Mouse (Mus musculus) hindbrain, postnatal 0 days (tissue): Measurements from ENCODE around the gene Il1r1. TPM values are rescaled to one million over a fixed set of nuclear protein-coding genes. Genes with fewer than 3 reads are reported as not detected.

Source experiments
- ATAC-seq: fragments of 200-750 bp; cut with Nextera tagmentation; 2 replicates; pipeline ENCODE4 v1.8.0; 2017; ENCODE audit warnings: mild to moderate bottlenecking, moderate TSS enrichment, moderate library complexity
- DNase-seq: peaks from one replicate; pipeline ENCODE4 v3.0.0-alpha.2; 2015; ENCODE audit warnings: low spot score
- H3K27ac ChIP-seq: fragments of 300-500 bp; sonication (generic); 2 replicates; pipeline ENCODE4 v1.5.1; 2014; ENCODE audit warnings: mild to moderate bottlenecking
- H3K27me3 ChIP-seq: fragments of 300-500 bp; sonication (generic); 2 replicates; pipeline ENCODE4 v1.6.1; 2014; ENCODE audit warnings: low read length, mixed read lengths; ENCODE audit not compliant: insufficient read depth
- H3K36me3 ChIP-seq: fragments of 300-500 bp; sonication (generic); 2 replicates; pipeline ENCODE4 v1.6.1; 2014; ENCODE audit warnings: low read length, mixed read lengths; ENCODE audit not compliant: insufficient read depth
- H3K4me1 ChIP-seq: fragments of 300-500 bp; sonication (generic); 2 replicates; pipeline ENCODE4 v1.6.1; 2014; ENCODE audit warnings: antibody characterized with exemption, low read length, mixed read lengths; ENCODE audit not compliant: insufficient read depth
- H3K4me2 ChIP-seq: fragments of 300-500 bp; sonication (generic); 2 replicates; pipeline ENCODE4 v1.6.1; 2014; ENCODE audit warnings: low read depth, mild to moderate bottlenecking, low read length, moderate library complexity, mixed read lengths
- H3K4me3 ChIP-seq: fragments of 300-500 bp; sonication (generic); 2 replicates; pipeline ENCODE4 v1.5.1; 2014; ENCODE audit warnings: low read length
- H3K9ac ChIP-seq: fragments of 300-500 bp; sonication (generic); replicated peaks from 2 replicates; pipeline ENCODE4 v1.6.1; 2014; ENCODE audit warnings: mild to moderate bottlenecking, low read length, moderate library complexity, mixed read lengths
- H3K9me3 ChIP-seq: fragments of 300-500 bp; sonication (generic); 2 replicates; pipeline ENCODE4 v1.6.1; 2016; ENCODE audit warnings: low read length, mixed read lengths
- CTCF ChIP-seq: IDR thresholded peaks from 2 replicates; pipeline ENCODE4 v1.5.1; 2016; ENCODE audit warnings: antibody characterized with exemption, control low read depth, low read depth
- WGBS: fragments of 180-500 bp; shearing (Covaris S2); extraction: QIAGEN DNeasy Blood & Tissue Kit; methylation state at CpG from one replicate; pipeline ENCODE4 v1.1.7; 2014; 5-methylcytosine and 5-hydroxymethylcytosine counted together
- polyA plus RNA-seq: library from polyadenylated mRNA; unstranded; fragments of >200 nt; fragmentation: Nextera tagmentation; extraction: Ambion mirVana; gene quantifications from 2 replicates; pipeline ENCODE4 v1.2.1, GENCODE M21; 2015
- total RNA-seq: library from RNA; depleted of rRNA; stranded (reverse); fragments of >200 nt; gene quantifications from 2 replicates; pipeline ENCODE4 v1.2.3, GENCODE M21; 2014

Gene Il1r1
- total and polyA plus RNA-seq, 2 experiments from 2014 or later = 0.63 to 0.78 TPM

DNA sequence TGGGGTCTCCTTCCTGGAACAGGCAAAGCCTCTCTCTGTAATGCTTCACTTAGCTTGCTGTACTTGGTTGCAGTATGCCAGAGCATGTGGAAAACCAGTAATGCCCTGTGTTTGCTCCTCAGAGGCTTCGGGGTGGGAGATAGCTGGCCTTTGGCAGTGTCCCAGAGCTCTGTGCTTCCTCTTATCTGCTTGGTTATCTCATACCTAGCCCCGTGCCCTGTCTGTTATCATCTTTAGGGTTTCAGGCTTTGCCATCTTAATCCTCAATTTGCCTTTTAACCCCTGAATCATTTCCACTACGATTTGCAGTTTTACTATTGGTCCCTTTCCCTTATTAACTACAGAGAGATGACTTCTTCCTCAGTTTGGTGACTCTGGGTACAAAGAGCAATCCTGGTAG is 6.3 kb upstream of the Il1r1 start:
- no peak for TF ChIP-seq CTCF
- Histone ChIP-seq H3K36me3 (no peaks in the 10 kb centered on the region), H3K27ac (no peak overlapping the region), H3K4me3 (no peak overlapping the region), H3K4me1 (no peaks in the 10 kb centered on the region), H3K9me3 (no peaks in the 10 kb centered on the region), H3K27me3 (no peaks in the 10 kb centered on the region), H3K4me2 (no peak overlapping the region), H3K9ac (no peak overlapping the region)
- 93% methylated on average over 3 of the region's 3 CpGs for WGBS
- ATAC-seq (no peak), DNase-seq (no peak)

DNA sequence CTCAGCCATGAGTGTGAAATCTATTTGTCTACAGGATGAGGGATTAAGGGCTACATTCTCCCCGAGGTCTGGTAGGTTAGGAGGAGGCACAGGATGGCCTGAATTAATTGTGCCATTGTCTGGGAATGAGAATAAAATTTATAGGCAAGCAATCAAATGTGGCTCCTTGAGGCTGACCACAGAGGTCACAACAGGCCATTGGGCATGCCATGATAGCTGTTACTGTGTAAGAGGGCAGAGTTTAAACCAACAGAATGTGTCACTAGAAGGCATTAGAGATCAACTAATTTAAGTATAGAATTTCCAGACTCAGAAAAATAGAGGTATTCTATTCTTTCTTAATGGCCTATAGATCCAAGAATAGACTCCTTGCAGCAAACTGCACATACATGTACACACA is 4.3 kb upstream of the Il1r1 start:
- H3K4me3 ChIP-seq = no peak overlapping the region
- no peak for TF ChIP-seq CTCF
- H3K27ac ChIP-seq = no peak overlapping the region
- H3K27me3 ChIP-seq = no peaks in the 10 kb centered on the region
- no peaks in the 10 kb centered on the region for H3K4me1 ChIP-seq
- ATAC-seq = no peak
- H3K36me3 ChIP-seq = no peaks in the 10 kb centered on the region
- H3K4me2 ChIP-seq = no peak overlapping the region
- H3K9ac ChIP-seq = no peak overlapping the region
- no peak for DNase-seq
- no peaks in the 10 kb centered on the region for H3K9me3 ChIP-seq
- 76% methylated on average over 1 of the region's 1 CpGs for WGBS

DNA sequence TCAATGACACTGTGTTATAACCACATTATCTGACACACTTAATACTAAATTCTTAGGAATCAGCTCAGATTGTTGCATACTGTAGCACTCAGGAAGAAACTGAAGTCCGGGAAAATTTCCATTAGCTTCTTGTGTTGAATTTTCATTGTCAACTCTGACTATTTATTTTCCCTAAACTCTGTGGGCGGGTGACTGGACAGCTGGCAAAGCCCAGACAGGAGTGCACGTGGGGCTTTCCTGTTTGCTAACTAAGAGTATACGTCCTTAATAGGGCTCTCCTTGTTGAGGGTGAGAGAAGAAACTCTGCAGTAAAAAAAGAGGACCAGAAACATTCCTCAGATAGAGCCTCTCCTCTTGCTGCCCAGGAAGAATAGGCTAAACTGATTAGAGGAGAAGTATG is 3.0 kb upstream of the Il1r1 start:
- Histone ChIP-seq H3K27me3 (no peaks in the 10 kb centered on the region), H3K4me1 (no peaks in the 10 kb centered on the region), H3K9ac (no peak overlapping the region), H3K36me3 (no peaks in the 10 kb centered on the region), H3K4me2 (no peak overlapping the region), H3K9me3 (no peaks in the 10 kb centered on the region), H3K27ac (no peak overlapping the region), H3K4me3 (no peak overlapping the region)
- TF ChIP-seq CTCF = no peak
- WGBS = 76% methylated on average over 4 of the region's 4 CpGs
- DNase-seq = no peak
- no peak for ATAC-seq

DNA sequence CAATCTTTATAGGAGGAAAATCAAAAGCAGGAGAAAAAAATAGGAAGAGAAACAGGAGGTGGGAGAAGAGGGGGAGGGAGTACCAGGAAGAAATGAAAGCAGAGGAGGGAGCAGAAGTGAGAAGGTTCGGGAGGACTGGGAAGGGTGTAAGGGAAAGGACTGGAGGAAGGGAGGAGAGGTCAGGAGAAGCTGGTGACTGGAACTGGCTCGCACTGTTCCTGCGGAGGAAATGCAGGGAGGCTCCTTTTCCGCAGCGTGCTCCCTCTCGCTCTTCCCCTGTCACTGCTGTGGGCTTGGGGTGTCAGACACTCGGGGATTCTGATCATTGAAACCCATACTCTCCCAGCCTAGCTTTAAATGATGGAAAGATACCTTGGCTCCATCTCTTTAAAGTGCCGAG is 2.2 kb upstream of the Il1r1 start:
- Histone ChIP-seq H3K4me2 (no peak overlapping the region), H3K36me3 (no peaks in the 10 kb centered on the region), H3K4me3 (no peak overlapping the region), H3K9ac (no peak overlapping the region), H3K9me3 (no peaks in the 10 kb centered on the region), H3K27ac (no peak overlapping the region), H3K4me1 (no peaks in the 10 kb centered on the region), H3K27me3 (no peaks in the 10 kb centered on the region)
- no peak for ATAC-seq
- WGBS = 77% methylated on average over 8 of the region's 8 CpGs
- TF ChIP-seq CTCF = no peak
- no peak for DNase-seq

DNA sequence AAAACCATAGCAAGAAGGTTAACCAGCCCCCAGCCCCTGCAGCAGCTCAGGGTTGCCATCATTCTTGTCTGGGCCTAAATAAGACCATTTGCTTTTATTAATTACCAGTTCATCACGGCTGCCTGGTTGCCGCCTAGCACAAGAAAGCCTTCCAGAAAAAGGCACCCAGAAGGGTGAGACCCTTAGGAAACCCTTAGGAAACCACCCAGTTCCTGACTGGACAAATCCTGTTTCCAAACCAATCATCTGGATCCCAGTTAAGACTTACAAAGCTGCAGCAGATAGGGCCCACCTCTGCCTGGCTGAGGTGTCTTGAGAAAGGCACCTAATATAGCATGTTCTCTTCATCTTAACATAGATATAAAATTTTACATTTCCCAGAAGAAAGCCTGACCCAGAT is 1.3 kb upstream of the Il1r1 start:
- no peaks in the 10 kb centered on the region for H3K27me3 ChIP-seq
- 90% methylated on average over 2 of the region's 2 CpGs for WGBS
- no peak for TF ChIP-seq CTCF
- no peak for ATAC-seq
- H3K4me1 ChIP-seq = no peaks in the 10 kb centered on the region
- no peaks in the 10 kb centered on the region for H3K36me3 ChIP-seq
- DNase-seq = no peak
- no peaks in the 10 kb centered on the region for H3K9me3 ChIP-seq
- H3K4me2 ChIP-seq = no peak overlapping the region
- no peak overlapping the region for H3K9ac ChIP-seq
- no peak overlapping the region for H3K27ac ChIP-seq
- no peak overlapping the region for H3K4me3 ChIP-seq

DNA sequence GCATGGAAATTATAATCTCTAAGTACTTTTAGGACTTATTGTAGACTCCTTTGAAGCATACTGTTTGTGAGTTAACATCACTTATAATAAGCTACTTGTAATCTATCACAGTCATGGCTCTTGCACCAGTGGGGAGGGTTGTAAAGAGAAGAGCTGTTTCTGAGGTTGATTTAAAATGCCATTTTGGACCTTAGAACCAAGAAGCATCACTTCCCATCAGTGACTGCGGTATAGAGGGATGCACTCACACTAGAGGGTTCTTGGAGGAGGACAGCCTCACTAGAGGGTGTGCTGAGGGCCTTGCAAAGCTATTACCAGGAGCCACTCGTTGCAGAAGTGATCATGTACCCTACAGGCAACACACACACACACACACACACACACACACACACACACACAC is 700 bp downstream of the Il1r1 start:
- no peak overlapping the region for H3K9ac ChIP-seq
- ATAC-seq (no peak), DNase-seq (no peak)
- no peaks in the 10 kb centered on the region for H3K9me3 ChIP-seq
- H3K4me1 ChIP-seq = no peaks in the 10 kb centered on the region
- H3K27me3 ChIP-seq = no peaks in the 10 kb centered on the region
- no peaks in the 10 kb centered on the region for H3K36me3 ChIP-seq
- no peak overlapping the region for H3K4me3 ChIP-seq
- no peak overlapping the region for H3K4me2 ChIP-seq
- WGBS = 69% methylated on average over 2 of the region's 2 CpGs
- no peak overlapping the region for H3K27ac ChIP-seq
- TF ChIP-seq CTCF = no peak

DNA sequence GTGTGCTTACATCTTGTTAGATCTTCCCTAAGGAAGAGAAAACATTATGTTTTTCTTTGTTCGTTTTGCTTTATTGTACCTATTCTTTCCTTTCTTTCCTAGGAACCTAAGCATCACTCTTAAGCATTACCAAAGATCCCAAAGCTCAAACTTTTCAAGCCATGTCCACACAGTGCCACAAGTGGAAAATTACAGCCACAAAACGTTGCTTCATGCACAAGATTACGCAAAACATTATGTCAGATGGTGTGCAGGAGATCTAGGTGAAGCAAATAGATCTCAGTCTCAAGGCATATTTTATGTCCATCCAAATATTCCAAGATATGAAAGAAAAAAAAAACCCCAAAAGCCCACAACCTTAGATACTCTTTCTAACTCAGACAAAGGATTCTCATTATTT is 4.2 kb downstream of the Il1r1 start:
- ATAC-seq = no peak
- Histone ChIP-seq H3K9ac (no peak overlapping the region), H3K9me3 (no peaks in the 10 kb centered on the region), H3K4me1 (no peaks in the 10 kb centered on the region), H3K27me3 (no peaks in the 10 kb centered on the region), H3K4me3 (no peak overlapping the region), H3K36me3 (no peaks in the 10 kb centered on the region), H3K27ac (no peak overlapping the region), H3K4me2 (no peak overlapping the region)
- WGBS = 90% methylated on average over 3 of the region's 3 CpGs
- no peak for DNase-seq
- no peak for TF ChIP-seq CTCF
